Mouse (Mus musculus) left cerebral cortex, postnatal 10 days (tissue): Measurements from ENCODE around the gene Dmd. TPM values are rescaled to one million over a fixed set of nuclear protein-coding genes. Genes with fewer than 3 reads are reported as not detected.

Experiments used
- DNase-seq, 2 experiments: peaks; one replicate each; pipeline ENCODE4 v3.0.0; 2021 to 2022; ENCODE audit warnings: low spot score in 2 of 2, mixed read lengths in 1 of 2; ENCODE audit errors: extremely low spot score in 1 of 2
- intact Hi-C: fragments of 180-260 bp; cut with DNase I; formaldehyde crosslinking; loops from one replicate; pipeline ENCODE4 v1.15.1; 2025
- total RNA-seq, 2 experiments: library from RNA; stranded (reverse); gene quantifications; 2 replicates each; pipeline ENCODE4 v1.2.3; 2021

Gene Dmd
- total RNA-seq, 2 experiments from 2014 or later, result 62.1 to 63.9 TPM

- DNase-seq, result no peak
Observed at GRCm38 (mm10) chrX:84241297-84241859, 1292.7 kb downstream of the Dmd start.

GRCm38 (mm10) chrX:84330593-84330992 lies 1381.9 kb downstream of the Dmd start:
- intact Hi-C loops, result no loop called here
- no peak for DNase-seq

More at GRCm38 (mm10) chrX:84241297-84241859, 1292.7 kb downstream of the Dmd start:
- intact Hi-C loops, result no loop called here

GRCm38 (mm10) chrX:84332177-84332576 lies 1383.5 kb downstream of the Dmd start:
- intact Hi-C loops, result no loop called here
- no peak for DNase-seq

GRCm38 (mm10) chrX:84364981-84365380 lies 1416.3 kb downstream of the Dmd start:
- no peak for DNase-seq

DNA sequence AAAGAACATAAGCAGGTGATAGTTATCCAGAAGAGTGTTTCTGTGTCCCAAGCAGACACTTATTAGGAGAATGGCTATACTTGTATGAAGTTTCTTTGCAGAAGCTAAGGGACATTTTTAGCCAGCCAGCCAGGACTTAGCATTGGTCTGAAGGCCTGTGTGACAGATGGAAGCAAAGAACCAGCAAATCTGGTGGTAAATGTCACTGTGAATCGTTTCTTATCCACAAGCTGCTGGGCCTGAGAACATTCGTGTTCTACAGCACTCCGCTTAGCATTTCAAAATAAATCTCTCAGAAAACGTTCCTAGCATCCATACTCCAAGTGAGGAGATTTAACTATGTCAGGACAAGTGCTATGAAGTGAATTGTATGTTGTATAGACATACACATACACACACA lies 1486.9 kb downstream of the Dmd start:
- DNase-seq, result peak in 1 of 2 experiments; percentile 5
- intact Hi-C loops, result no loop called here

More at GRCm38 (mm10) chrX:84364981-84365380, 1416.3 kb downstream of the Dmd start:
- intact Hi-C loops, result no loop called here

DNA sequence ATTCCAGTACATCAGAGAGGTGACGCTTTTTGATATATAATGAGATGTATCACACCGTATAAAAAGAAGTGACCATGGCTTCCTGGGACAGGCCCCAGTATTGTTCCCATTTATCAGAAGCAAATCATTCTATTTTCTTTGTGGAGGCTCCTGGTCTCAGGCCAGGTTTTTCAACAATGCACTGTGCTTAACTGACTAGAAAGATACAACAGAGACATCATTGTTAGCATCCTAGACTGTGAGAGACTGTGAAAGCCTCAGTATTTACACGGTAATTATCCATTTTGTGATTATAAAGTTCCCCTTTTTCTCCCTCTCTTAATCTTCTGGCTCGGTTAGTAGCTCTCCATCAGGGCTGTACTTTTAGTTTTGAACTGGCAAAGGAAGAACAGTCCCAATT lies 1487.9 kb downstream of the Dmd start:
- intact Hi-C loops, result no loop called here
- DNase-seq, result no peak

GRCm38 (mm10) chrX:84442996-84443395 lies 1494.3 kb downstream of the Dmd start:
- intact Hi-C loops, result no loop called here
- DNase-seq, result no peak

- intact Hi-C loops, result no loop called here
- DNase-seq, result no peak
Observed at GRCm38 (mm10) chrX:84443985-84444384, 1495.3 kb downstream of the Dmd start.

- DNase-seq, result no peak
- intact Hi-C loops, result no loop called here
Observed at GRCm38 (mm10) chrX:84444638-84445037, 1496.0 kb downstream of the Dmd start.

GRCm38 (mm10) chrX:84454473-84454872 lies 1505.8 kb downstream of the Dmd start:
- DNase-seq, result peak in 1 of 2 experiments; percentile 10
- intact Hi-C loops, result no loop called here

DNA sequence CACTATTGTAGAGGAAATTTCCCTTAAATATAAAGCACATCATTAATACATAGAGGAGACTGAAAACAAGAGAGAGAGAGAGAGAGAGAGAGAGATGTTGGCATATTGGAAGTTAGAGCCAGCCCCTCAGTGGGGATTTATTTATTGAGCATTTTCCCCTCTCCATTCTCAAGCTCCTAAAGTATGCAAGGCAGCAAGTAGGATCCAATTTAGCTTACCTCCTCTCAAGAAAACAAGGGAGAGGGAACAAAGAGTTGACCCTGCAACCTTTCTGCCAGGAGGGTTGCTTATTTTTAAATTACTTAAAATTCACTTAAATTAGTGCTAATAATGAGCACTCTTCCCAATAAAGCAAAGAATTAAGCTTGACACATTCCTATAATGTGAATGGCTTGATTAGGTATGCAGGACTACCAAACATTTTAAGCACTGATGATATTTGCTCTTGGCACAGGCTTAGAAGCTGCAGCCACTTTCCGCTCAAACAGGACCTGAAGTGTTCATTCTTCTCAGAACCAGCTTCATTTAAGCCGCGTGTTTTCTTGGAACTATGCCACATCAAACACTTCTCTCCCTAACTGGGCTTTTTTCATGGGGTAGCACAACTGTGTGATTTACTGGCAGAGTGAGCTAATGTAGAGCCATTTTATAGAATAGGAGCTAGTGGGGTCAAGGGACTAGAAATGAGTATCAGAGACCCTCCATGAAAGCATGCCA lies 1566.1 kb downstream of the Dmd start:
- intact Hi-C loops, result no loop called here
- no peak for DNase-seq

- no peak for DNase-seq
- intact Hi-C loops, result no loop called here
Observed at GRCm38 (mm10) chrX:84551995-84552394, 1603.3 kb downstream of the Dmd start.

DNA sequence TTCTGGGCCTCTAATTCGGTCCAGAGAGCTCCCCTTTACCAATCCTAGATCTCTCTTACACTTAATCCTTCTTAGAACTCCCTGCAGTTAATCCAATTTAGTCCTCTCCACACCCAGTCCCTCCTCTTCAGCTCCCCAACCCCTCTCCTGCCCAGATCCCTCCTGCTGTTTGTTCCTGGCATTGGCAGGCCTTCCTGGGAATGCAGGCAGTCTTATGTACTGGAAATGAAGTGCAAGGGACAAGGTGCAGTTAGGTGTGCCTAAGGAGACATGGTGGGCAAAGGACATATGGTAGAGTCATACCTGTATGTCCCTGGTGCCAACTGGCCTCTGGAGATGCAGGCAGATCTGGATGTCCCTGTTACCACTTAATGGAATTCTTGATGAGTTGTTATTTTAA lies 1604.8 kb downstream of the Dmd start:
- no peak for DNase-seq
- intact Hi-C loops, result no loop called here

DNA sequence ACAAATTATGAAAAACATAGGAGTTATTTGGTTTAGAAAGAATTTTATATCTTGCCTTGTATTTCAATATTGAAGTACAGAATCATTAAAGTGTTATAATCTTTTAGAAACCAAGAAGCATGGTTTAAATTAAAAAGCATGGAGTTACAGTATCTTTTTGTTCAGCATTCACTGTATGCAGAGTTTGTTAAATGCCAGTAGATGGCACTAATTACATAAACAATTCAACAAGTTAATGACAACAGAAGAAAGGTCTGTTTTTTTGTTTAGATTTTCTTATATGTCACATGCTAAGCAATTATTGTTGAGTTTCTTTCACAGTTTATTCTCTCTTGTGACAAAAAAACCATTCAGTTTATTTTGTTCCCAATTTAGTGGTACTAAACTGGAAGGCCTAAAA lies 1649.8 kb downstream of the Dmd start:
- DNase-seq, result no peak
- intact Hi-C loops, result loop anchor here (5.0 kb wide), 1 partner anchor 289 kb away; no protein-coding TSS in a partner anchor

GRCm38 (mm10) chrX:84640446-84640845 lies 1691.8 kb downstream of the Dmd start:
- intact Hi-C loops, result no loop called here
- DNase-seq, result no peak

- no peak for DNase-seq
- intact Hi-C loops, result no loop called here
Observed at GRCm38 (mm10) chrX:84747683-84748082, 1799.0 kb downstream of the Dmd start.

DNA sequence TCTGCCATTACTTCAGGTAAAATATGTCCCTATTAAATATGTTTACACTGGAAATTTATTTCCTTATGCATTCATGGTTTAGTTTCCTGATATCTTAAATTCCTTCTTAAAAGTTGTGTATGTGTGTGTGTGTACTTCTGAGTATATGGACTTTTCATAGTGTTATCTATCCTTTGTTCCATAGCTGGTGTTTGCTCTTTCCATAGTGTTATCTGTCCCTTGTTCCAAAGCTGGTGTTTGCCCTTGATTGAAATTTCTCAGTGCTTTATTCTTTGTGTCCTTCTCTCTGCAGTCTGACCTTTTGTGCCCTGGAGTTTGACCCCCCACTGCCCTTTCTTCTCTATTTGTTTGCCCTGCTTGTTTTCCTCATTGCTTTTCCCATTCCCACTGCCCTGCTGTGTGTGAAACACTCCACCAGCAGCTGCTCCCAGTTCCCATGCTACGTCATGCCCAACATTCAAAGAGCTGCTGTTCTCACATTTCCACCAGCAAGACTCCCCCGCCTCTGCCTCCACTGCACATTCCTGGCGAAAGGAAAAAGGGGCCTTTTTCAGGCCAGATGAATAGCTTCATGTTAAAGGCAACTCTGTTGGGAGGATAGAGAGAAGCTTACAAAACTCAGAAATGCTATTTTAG lies 1911.5 kb downstream of the Dmd start:
- DNase-seq, result peak; percentile 16 to 45
- intact Hi-C loops, result no loop called here

DNA sequence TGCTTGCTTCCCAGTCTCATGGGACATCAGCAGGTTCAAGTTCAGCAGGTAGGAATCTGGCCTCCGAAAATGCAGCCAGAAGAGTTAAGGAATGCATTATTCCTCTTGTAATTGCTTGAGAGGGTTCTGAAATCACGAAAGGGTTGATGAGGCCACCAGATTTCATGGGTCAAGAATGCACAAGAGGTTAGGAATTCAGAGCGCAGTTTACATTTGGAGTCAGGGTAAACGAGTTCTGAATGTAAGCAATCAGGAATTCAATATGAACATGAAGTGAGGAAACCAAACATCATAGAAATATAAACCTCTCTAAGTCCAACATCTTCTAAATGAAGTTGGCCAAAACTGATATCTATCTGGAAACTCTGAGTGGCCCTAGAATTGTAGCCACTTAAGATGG lies 1924.4 kb downstream of the Dmd start:
- DNase-seq, result no peak
- intact Hi-C loops, result no loop called here

DNA sequence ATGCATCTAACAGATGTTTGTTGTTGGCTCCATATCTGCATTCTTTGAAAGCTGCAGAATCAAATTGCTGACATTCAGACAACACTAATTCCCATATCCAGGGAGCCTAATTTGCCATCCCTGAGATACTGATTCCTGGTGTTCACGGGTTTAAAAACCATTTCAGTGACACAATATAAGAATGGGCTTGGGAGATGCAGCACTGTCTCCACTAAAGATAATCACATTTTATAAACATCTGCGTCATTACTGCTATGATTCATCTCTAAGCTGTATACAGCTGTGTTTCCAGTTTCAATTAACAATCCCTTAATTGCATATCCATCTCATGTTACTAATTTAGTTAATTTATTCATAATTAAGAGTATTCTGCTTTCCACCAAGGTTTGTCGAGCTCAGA lies 1929.5 kb downstream of the Dmd start:
- intact Hi-C loops, result no loop called here
- no peak for DNase-seq
